Mouse (Mus musculus) adrenal gland, adult 2 months (tissue): ENCODE measurements around the gene Cdc25b. TPM values are rescaled to one million over a fixed set of nuclear protein-coding genes. Genes with fewer than 3 reads are reported as not detected.
"Not testable (repeated sequence)": the region's sequence is repeated elsewhere in the genome, so short reads cannot be mapped to it uniquely, and the experiment has no call there.

Experiments used
- DNase-seq: peaks from one replicate; pipeline ENCODE4 v3.0.0; 2021
- polyA plus RNA-seq: library from polyadenylated mRNA; depleted of rRNA; stranded (reverse); fragments of >200 nt; gene quantifications from 2 replicates; pipeline ENCODE4 v1.2.3, GENCODE M21; 2012; rRNA removed
- total RNA-seq, 2 experiments: library from RNA; stranded (reverse); gene quantifications; 2 replicates each; pipeline ENCODE4 v1.2.3; 2021

Cdc25b gene
- total and polyA plus RNA-seq, 3 experiments, result 3.4 to 7.7 (median 5.5) TPM

DNA sequence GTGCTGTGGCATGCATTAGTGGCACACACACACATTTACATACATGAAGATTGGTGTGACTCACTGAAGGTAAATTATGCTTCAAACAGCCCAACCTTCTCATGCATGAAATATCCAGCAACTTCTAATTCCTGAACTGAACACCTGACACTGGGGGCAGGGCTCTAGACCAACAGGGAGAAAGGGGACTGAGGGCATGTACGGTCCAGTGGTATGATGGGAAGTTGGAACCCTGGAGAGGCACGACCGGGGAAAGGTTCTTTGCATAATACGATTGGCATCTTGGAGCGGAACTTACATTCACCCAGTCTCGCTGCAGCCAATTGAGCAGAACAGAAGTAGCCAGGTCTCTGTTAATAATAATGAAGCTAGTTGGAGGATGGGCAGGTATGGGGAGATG is 38.4 kb downstream of the Cdc25b start:
- DNase-seq, result no peak

DNA sequence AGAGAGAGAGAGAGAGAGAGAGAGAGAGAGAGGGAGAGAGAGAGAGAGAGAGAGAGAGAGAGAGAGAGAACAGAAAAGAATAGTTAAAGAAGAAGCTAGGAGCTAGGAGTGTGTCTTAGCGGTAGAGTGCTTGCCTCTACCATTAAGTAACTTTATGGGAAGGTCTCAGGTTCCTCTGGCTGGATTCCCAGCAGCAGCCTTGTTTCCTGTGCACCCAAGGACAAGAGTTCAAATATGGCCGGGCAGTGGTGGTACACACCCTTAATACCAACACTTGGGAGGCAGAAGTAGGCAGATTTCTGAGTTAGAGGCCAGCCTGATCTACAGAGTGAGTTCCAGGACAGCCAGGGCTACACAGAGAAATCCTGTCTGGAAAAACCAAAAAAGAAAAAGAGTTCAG is 39.9 kb downstream of the Cdc25b start:
- DNase-seq, result not testable (repeated sequence)

- no peak for DNase-seq
Observed at GRCm38 (mm10) chr2:131227243-131227642, 40.5 kb downstream of the Cdc25b start.

DNA sequence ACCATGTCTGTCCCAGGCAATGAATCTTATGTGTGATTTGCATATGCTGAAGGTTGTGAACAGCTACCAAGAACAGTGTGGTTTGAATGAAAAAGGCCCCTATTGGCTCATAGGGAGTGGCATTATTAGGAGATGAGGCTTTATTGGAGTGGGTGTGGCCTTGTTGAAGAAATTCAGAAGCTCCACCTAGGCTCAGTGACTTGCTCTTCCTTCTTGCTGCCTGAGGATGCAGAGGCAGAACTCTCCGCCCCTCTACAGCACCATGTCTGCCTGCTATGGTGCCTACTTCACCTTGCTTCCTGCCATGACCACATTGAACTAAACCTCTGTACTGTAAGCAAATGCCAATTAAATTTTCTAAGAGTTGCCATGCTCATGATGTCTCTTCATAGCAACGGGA is 45.8 kb downstream of the Cdc25b start:
- DNase-seq, result no peak

DNA sequence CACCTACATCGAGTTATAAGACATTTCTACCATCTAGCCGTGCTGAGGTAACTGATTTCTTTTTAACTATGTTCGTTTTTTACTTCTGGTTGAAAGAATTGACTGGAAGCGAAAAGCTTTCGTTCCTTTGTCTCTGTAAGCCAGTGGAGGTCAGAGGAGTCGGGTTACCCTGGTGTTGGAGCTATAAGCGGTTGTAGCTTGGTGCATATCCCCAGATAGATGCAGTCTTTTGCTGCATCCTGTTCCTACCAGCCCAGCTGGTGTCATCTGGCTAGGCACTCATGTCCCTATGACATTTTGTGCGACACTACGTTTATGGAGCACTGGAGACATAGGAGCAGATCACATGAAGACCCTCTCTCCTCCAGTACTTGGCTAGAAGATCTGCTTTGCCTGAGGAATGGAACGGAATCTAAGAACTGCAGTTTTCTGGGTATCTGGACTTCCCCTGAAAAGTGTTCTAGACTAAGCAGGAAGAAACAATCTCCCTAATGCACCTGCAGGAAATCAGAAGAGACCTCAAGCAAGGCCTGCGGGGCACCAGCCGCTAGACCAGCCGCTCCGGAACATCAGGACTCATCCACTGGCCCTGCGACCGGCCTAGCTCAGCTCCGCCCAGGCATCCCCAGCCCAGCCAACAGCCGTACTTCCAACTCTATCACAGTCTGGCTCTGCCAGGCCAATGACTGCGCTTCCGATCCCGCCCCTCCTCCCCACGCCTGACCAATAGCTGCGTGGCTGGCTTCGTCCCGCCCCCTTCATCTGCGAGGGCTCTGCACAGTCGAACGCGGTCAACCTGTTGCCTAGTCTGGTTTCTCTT is 46.8 kb downstream of the Cdc25b start, which contains the start of gene Mavs:
Gene Mavs (plus strand): TSS at position 757 of the 820 bp plus-strand sequence.
- peak; percentile 98 for DNase-seq

DNA sequence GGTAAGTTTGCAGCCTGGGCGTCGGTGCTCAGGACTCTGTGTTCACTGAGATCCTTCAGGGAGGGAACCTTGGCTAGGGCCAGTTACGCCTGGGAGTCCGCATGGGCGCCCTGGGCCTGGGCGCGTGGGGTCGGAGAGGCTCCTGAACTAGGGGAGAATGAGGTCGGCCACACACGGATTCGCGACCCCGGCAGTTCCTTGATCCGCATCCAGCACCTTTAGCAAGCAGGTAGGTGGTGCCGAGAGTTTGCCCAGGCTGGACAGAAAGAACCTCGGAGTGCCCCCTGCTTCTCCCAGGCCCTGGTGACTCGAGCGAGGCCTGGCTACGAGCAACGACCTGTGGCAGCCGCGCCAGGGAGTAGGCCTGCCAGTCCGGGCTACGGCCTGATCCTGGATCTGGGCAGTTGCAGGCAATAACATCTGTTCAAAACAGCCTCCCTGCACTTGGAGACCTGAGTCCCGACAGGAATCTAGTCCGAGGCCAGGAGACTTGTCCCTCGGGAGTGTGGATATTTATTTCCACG is 47.4 kb downstream of the Cdc25b start:
- DNase-seq, result no peak

DNA sequence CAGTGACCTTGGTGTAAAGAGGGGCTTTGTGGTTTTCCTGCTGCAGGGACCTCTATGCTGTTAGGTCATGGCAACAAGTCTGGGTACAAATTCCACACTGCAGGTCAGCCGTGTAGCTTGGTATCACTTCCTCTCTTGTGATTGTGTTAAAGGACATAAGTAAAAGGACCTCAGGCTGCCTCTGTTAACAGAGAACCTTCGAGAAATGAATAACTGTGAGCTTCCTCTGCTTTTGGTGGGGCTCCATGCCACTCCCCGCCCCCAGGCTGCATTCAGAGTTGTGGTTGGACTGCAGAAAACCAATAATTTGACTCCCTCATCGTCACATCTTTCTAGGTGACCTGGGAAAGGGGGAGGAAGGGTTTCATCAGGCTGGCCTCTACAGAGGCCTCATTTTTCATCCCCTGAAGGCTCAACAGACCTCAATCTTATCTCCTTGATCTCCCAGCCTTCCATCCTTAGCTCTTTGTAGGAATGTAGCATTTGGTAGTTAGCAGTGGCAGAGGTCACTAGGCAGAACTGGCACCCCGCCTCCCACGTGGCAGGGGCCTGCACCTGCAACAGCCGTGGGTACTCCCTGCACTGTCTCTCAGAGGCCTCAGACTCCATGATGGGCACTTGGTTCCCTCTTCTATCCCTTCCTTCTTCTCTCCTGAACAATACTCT is 48.4 kb downstream of the Cdc25b start:
- peak; percentile 24 for DNase-seq

DNA sequence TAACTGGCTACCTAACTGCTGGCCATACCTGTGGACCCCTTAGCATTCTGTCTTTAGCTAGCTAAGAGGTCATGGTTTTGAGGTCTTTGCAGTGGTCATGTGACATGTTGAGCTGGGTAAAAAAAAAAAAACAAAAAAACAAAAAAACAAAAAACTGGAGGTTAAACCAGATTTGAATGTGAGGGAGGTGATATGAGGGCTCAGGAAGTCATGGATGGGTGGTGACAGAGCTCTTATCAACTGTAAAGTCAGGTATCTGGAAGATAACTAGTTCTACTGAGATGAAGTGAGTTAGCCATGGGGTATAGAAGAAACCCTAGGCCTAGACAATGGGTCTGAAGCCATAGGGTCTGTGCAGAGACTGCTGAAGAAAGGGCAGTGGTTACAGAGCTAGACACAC is 55.4 kb downstream of the Cdc25b start:
- DNase-seq, result no peak

GRCm38 (mm10) chr2:131242929-131243328 is 56.2 kb downstream of the Cdc25b start:
- no peak for DNase-seq

Other genes starting within 250 kb of the Cdc25b start
- gene Gfra4, start 143.9 kb upstream of the Cdc25b start, total RNA-seq, result 1 to 10 TPM; 5.9 to 6.1 TPM
- 30.4 and 56.7 TPM in 2 replicates for gene Gfra4, start 143.9 kb upstream of the Cdc25b start, polyA plus RNA-seq
- gene Adam33, start 123.1 kb upstream of the Cdc25b start, total RNA-seq, result 1 to 10 TPM; 1.6 to 3.4 TPM
- 11.5 and 15.5 TPM in 2 replicates for gene Adam33, start 123.1 kb upstream of the Cdc25b start, polyA plus RNA-seq
- gene Siglec1, start 100.2 kb upstream of the Cdc25b start, total RNA-seq, result 1 to 10 TPM; 4.1 to 6.6 TPM
- gene Siglec1, start 100.2 kb upstream of the Cdc25b start, polyA plus RNA-seq, result 17.9 and 19.8 TPM in 2 replicates
- gene Hspa12b, start 59.7 kb upstream of the Cdc25b start, total RNA-seq, result 10 to 100 TPM in 1 of 2 experiments, 1 to 10 TPM in 1; 6.9 to 12.6 TPM
- gene Hspa12b, start 59.7 kb upstream of the Cdc25b start, polyA plus RNA-seq, result 9.4 and 16.4 TPM in 2 replicates
- gene Gm11037, start 53.5 kb upstream of the Cdc25b start, total RNA-seq, result not detected
- gene Gm11037, start 53.5 kb upstream of the Cdc25b start, polyA plus RNA-seq, result not detected in 2 replicates
- 100 to 1,000 TPM; 114 to 123 TPM for gene 1700037H04Rik, start 26.9 kb upstream of the Cdc25b start, total RNA-seq
- 195 and 319 TPM in 2 replicates for gene 1700037H04Rik, start 26.9 kb upstream of the Cdc25b start, polyA plus RNA-seq
- gene Cenpb, start 6.9 kb upstream of the Cdc25b start, total RNA-seq, result 10 to 100 TPM; 47.7 to 88.5 TPM
- gene Cenpb, start 6.9 kb upstream of the Cdc25b start, polyA plus RNA-seq, result 94.5 and 107 TPM in 2 replicates
- gene Spef1, start 333 bp downstream of the Cdc25b start, total RNA-seq, result 1 to 10 TPM; 4.3 to 5.4 TPM
- 4.8 and 5.3 TPM in 2 replicates for gene Spef1, start 333 bp downstream of the Cdc25b start, polyA plus RNA-seq
- gene Ap5s1, start 20.1 kb downstream of the Cdc25b start, total RNA-seq, result 10 to 100 TPM; 13.7 to 20.2 TPM
- gene Ap5s1, start 20.1 kb downstream of the Cdc25b start, polyA plus RNA-seq, result 89.8 and 91.7 TPM in 2 replicates
- 10 to 100 TPM; 46.2 to 48.8 TPM for gene Mavs, start 47.1 kb downstream of the Cdc25b start, total RNA-seq
- gene Mavs, start 47.1 kb downstream of the Cdc25b start, polyA plus RNA-seq, result 81.8 and 89.7 TPM in 2 replicates
- 10 to 100 TPM; 51.7 to 55.2 TPM for gene Pank2, start 75.5 kb downstream of the Cdc25b start, total RNA-seq
- gene Pank2, start 75.5 kb downstream of the Cdc25b start, polyA plus RNA-seq, result 9.8 and 10.7 TPM in 2 replicates
- gene Rnf24, start 165.9 kb downstream of the Cdc25b start, total RNA-seq, result 10 to 100 TPM in 1 of 2 experiments, 1 to 10 TPM in 1; 8.6 to 13.0 TPM
- 2.4 and 2.5 TPM in 2 replicates for gene Rnf24, start 165.9 kb downstream of the Cdc25b start, polyA plus RNA-seq